Mouse (Mus musculus) CH12.LX (cell line): ENCODE data around the gene Lurap1. TPM values are rescaled to one million over a fixed set of nuclear protein-coding genes. Genes with fewer than 3 reads are reported as not detected.

ENCODE experiments used
- DNase-seq: peaks from one replicate; pipeline ENCODE4 v3.0.0-alpha.2; 2013; ENCODE audit errors: extremely low read depth
- H3K27ac ChIP-seq: 2 replicates; pipeline ENCODE4 v1.5.1; 2012; ENCODE audit warnings: low read depth, mild to moderate bottlenecking, control low read depth, moderate library complexity; ENCODE audit not compliant: insufficient read depth
- H3K27me3 ChIP-seq: replicated peaks from 2 replicates; pipeline ENCODE3; 2012; ENCODE audit warnings: inconsistent platforms
- H3K36me3 ChIP-seq, 2 experiments: replicated peaks in 1 of 2; 2 replicates each; pipeline versions ENCODE3 to v1.6.1; 2012; ENCODE audit warnings: inconsistent platforms in 1 of 2, low read length in 1 of 2, mild to moderate bottlenecking in 1 of 2, mixed read lengths in 1 of 2, moderate library complexity in 1 of 2; ENCODE audit not compliant: control insufficient read depth in 1 of 2, insufficient read depth in 1 of 2
- H3K4me1 ChIP-seq, 2 experiments: 2 replicates each; pipeline ENCODE4 v1.6.1; 2012; ENCODE audit warnings: inconsistent platforms in 1 of 2, moderate library complexity in 1 of 2; ENCODE audit not compliant: insufficient read depth in 2 of 2, control insufficient read depth in 1 of 2
- H3K4me2 ChIP-seq: 2 replicates; pipeline ENCODE4 v1.6.1; 2012; ENCODE audit warnings: low read depth, mild to moderate bottlenecking, control low read depth; ENCODE audit not compliant: poor library complexity, insufficient read depth, severe bottlenecking
- H3K4me3 ChIP-seq, 3 experiments: fragments of 150-350 bp in 1 of 3; sonication (generic) in 1 of 3; replicated peaks in 1 of 3; 2 replicates each; pipeline versions ENCODE3 to v1.5.1; 2011 to 2012; ENCODE audit warnings: low read depth in 2 of 3, low read length in 2 of 3, mild to moderate bottlenecking in 2 of 3, moderate library complexity in 2 of 3, control low read depth in 1 of 3, improper control_type of control experiment in 1 of 3, inconsistent platforms in 1 of 3, mixed read lengths in 1 of 3; ENCODE audit not compliant: poor library complexity in 1 of 3
- H3K79me2 ChIP-seq: replicated peaks from 2 replicates; pipeline ENCODE4 v1.6.1; 2012; ENCODE audit warnings: mild to moderate bottlenecking, moderate library complexity; ENCODE audit not compliant: control insufficient read depth, poor library complexity, insufficient read depth, severe bottlenecking; ENCODE audit errors: extremely low read depth
- H3K9ac ChIP-seq: 2 replicates; pipeline ENCODE4 v1.6.1; 2012; ENCODE audit warnings: low read depth, mild to moderate bottlenecking, control low read depth, moderate library complexity; ENCODE audit not compliant: insufficient read depth
- H3K9me3 ChIP-seq: replicated peaks from 2 replicates; pipeline ENCODE3; 2012; ENCODE audit warnings: low read length, inconsistent platforms, mixed read lengths
- CHD1 ChIP-seq: IDR thresholded peaks from 2 replicates; pipeline ENCODE4 v1.6.1; 2012; ENCODE audit warnings: low read depth, low read length, improper control_type of control experiment, inconsistent platforms
- CHD2 ChIP-seq: IDR thresholded peaks from 2 replicates; pipeline ENCODE4 v1.6.1; 2011; ENCODE audit warnings: low read length, improper control_type of control experiment
- CTCF ChIP-seq, 2 experiments: IDR thresholded peaks in 1 of 2; conservative IDR thresholded peaks in 1 of 2; 2 replicates each; pipeline ENCODE4 v1.5.1; 2011 to 2012; ENCODE audit warnings: low read depth in 2 of 2, low read length in 2 of 2, improper control_type of control experiment in 1 of 2, inconsistent platforms in 1 of 2, mild to moderate bottlenecking in 1 of 2, moderate library complexity in 1 of 2
- E2F4 ChIP-seq: IDR thresholded peaks from 2 replicates; pipeline ENCODE4 v1.6.1; 2011; ENCODE audit warnings: low read depth, low read length, improper control_type of control experiment; ENCODE audit not compliant: insufficient replicate concordance
- MAFK ChIP-seq: IDR thresholded peaks from 2 replicates; pipeline ENCODE4 v1.6.1; 2011; ENCODE audit warnings: low read length, improper control_type of control experiment; ENCODE audit not compliant: insufficient replicate concordance
- MEF2A ChIP-seq: IDR thresholded peaks from 2 replicates; pipeline ENCODE4 v1.6.1; 2014; ENCODE audit warnings: low read depth, mild to moderate bottlenecking, inconsistent platforms, low read length, improper control_type of control experiment, borderline replicate concordance
- MXI1 ChIP-seq: IDR thresholded peaks from 2 replicates; pipeline ENCODE4 v1.6.1; 2011; ENCODE audit warnings: mild to moderate bottlenecking, low read depth, low read length, improper control_type of control experiment
- NELFE ChIP-seq: IDR thresholded peaks from 2 replicates; pipeline ENCODE4 v1.6.1; 2011; ENCODE audit warnings: low read depth, low read length, improper control_type of control experiment
- PAX5 ChIP-seq: IDR thresholded peaks from 2 replicates; pipeline ENCODE4 v1.6.1; 2012; ENCODE audit warnings: low read length, inconsistent platforms, mixed read lengths
- POLR2AphosphoS2 ChIP-seq: IDR thresholded peaks from 2 replicates; pipeline ENCODE4 v1.6.1; 2011; ENCODE audit warnings: low read depth, low read length, improper control_type of control experiment
- RAD21 ChIP-seq: IDR thresholded peaks from 2 replicates; pipeline ENCODE4 v1.6.1; 2011; ENCODE audit warnings: low read depth, mild to moderate bottlenecking, low read length, improper control_type of control experiment, moderate library complexity
- SMC3 ChIP-seq: IDR thresholded peaks from 2 replicates; pipeline ENCODE4 v1.6.1; 2011; ENCODE audit warnings: low read depth, low read length, improper control_type of control experiment
- TCF12 ChIP-seq: IDR thresholded peaks from 2 replicates; pipeline ENCODE4 v1.6.1; 2014; ENCODE audit warnings: low read depth, mild to moderate bottlenecking, inconsistent platforms, low read length, improper control_type of control experiment
- ZC3H11A ChIP-seq: IDR thresholded peaks from 2 replicates; pipeline ENCODE4 v1.6.1; 2012; ENCODE audit warnings: low read depth, mild to moderate bottlenecking, inconsistent platforms, low read length, improper control_type of control experiment
- ZKSCAN1 ChIP-seq: IDR thresholded peaks from 2 replicates; pipeline ENCODE4 v1.6.1; 2012; ENCODE audit warnings: low read depth, inconsistent platforms, low read length, improper control_type of control experiment, borderline replicate concordance
- ZMIZ1 ChIP-seq: IDR thresholded peaks from 2 replicates; pipeline ENCODE4 v1.6.1; 2012; ENCODE audit warnings: low read depth, mild to moderate bottlenecking, inconsistent platforms, low read length, improper control_type of control experiment
- dilution Hi-C: fragments of 300-500 bp; cut with MboI; formaldehyde crosslinking; loops from 2 replicates; pipeline ENCODE4 v1.14.3; 2020; ENCODE audit warnings: low sequenced_read_pairs; ENCODE audit not compliant: extremely low pct_unique_long_range_greater_than_20kb, extremely low pct_ligation_motif_present
- in situ Hi-C: fragments of 300-500 bp; cut with MboI; formaldehyde crosslinking; loops from 3 replicates; pipeline ENCODE4 v1.14.3; 2019; ENCODE audit warnings: low sequenced_read_pairs, low pct_ligation_motif_present, low pct_unique_long_range_greater_than_20kb, mixed read lengths
- polyA plus RNA-seq: library from polyadenylated mRNA; unstranded; fragments of >175 nt; gene quantifications from 2 replicates; pipeline ENCODE4 v1.2.1, GENCODE M21; 2012; ENCODE audit warnings: low read depth; ENCODE audit not compliant: insufficient read length
- total RNA-seq, 2 experiments: library from RNA; depleted of rRNA; stranded (reverse); fragments of 300-350 nt in 1 of 2; fragments of >200 nt in 1 of 2; gene quantifications; 2 replicates each; pipeline ENCODE4 v1.2.3; 2012 to 2014

Lurap1 gene
- total and polyA plus RNA-seq, 3 experiments = 0.10 TPM; not detected in 2

GRCm38 (mm10) chr4:116160769-116161168 lies 9.6 kb upstream of the Lurap1 start:
- dilution Hi-C loops = no loop called here
- H3K27ac ChIP-seq = no peak overlapping the region
- no peak overlapping the region for H3K4me2 ChIP-seq
- no peaks in the 10 kb centered on the region for H3K9me3 ChIP-seq
- peaks cover 31 to 80% of the 10 kb centered on the region in 2 experiments for H3K36me3 ChIP-seq
- no peak for DNase-seq
- H3K4me3 ChIP-seq = no peak overlapping the region
- no peaks in the 10 kb centered on the region for H3K79me2 ChIP-seq
- H3K4me1 ChIP-seq = peaks cover 0 to 17% of the 10 kb centered on the region in 2 experiments; a peak in 2 of 4 replicates
- in situ Hi-C loops = loop anchor here (25.0 kb wide), 2 partner anchors 177 to 652 kb away; partner anchors contain the start of genes Hpdl, Mutyh and Toe1
- no peaks in the 10 kb centered on the region for H3K27me3 ChIP-seq
- no peak overlapping the region for H3K9ac ChIP-seq
- TF ChIP-seq CTCF (conservative IDR thresholded peaks at IDR 0.05 in 1 of 2, IDR thresholded peaks at IDR 0.05 in 1 of 2; ENCODE audit: low read depth in 2 of 2, low read length in 2 of 2) (no peak), ZKSCAN1 (no peak), PAX5 (no peak), POLR2AphosphoS2 (no peak), E2F4 (no peak), SMC3 (no peak), MEF2A (no peak), MXI1 (no peak), NELFE (no peak), TCF12 (no peak), ZMIZ1 (no peak), CHD1 (no peak), CHD2 (no peak), MAFK (no peak)
- TF ChIP-seq, all 38 proteins: peak for 0

GRCm38 (mm10) chr4:116159912-116160311 lies 8.8 kb upstream of the Lurap1 start:
- Histone ChIP-seq H3K9me3 (no peaks in the 10 kb centered on the region), H3K36me3 (peaks cover 39 to 89% of the 10 kb centered on the region in 2 experiments), H3K4me3 (no peak overlapping the region), H3K9ac (no peak overlapping the region), H3K79me2 (no peaks in the 10 kb centered on the region), H3K27me3 (no peaks in the 10 kb centered on the region), H3K4me2 (no peak overlapping the region), H3K4me1 (peaks cover 0 to 12% of the 10 kb centered on the region in 2 experiments; a peak in 2 of 4 replicates), H3K27ac (no peak overlapping the region)
- no peak for DNase-seq
- in situ Hi-C loops (loop anchor here (25.0 kb wide), 2 partner anchors 177 to 652 kb away; partner anchors contain the start of genes Hpdl, Mutyh and Toe1), dilution Hi-C loops (no loop called here)
- TF ChIP-seq CTCF (conservative IDR thresholded peaks at IDR 0.05 in 1 of 2, IDR thresholded peaks at IDR 0.05 in 1 of 2; ENCODE audit: low read depth in 2 of 2, low read length in 2 of 2) (peak; percentile 55 to 68), SMC3 (peak; percentile 45), ZC3H11A (no peak), RAD21 (peak; percentile 60)
